ENCODE assay signal across 17 mouse cellular contexts in genomic region chr5:51671190-51671589, GRCm38 (mm10).
"Had no signal": no experiment of that assay in that cellular context is flagged by ENCODE, and none has a peak within 500 bp of the region (broad histone marks: within the 10 kb centered on the region; RNA-seq: fewer than 3 reads in every experiment).

No protein-coding gene starts in this region.

- H3K36me3 ChIP-seq: liver, embryonic 12.5 days; lung, embryonic 15.5 days; midbrain, embryonic 10.5 days; midbrain, embryonic 12.5 days; neural tube, embryonic 12.5 days; stomach, embryonic 15.5 days had no signal

- H3K4me1 ChIP-seq: liver, embryonic 12.5 days; lung, embryonic 15.5 days; midbrain, embryonic 10.5 days; midbrain, embryonic 12.5 days; neural tube, embryonic 12.5 days; stomach, embryonic 15.5 days had no signal

- H3K4me2 ChIP-seq: liver, embryonic 12.5 days; lung, embryonic 15.5 days; midbrain, embryonic 12.5 days; neural tube, embryonic 12.5 days; stomach, embryonic 15.5 days had no signal

- H3K27ac ChIP-seq: liver, embryonic 12.5 days; liver, embryonic 14.5 days; lung, embryonic 15.5 days; midbrain, embryonic 10.5 days; midbrain, embryonic 12.5 days; neural tube, embryonic 12.5 days; stomach, embryonic 15.5 days; stomach, postnatal 0 days had no signal

- ATAC-seq: liver, embryonic 12.5 days had no signal

- H3K27me3 ChIP-seq: liver, embryonic 12.5 days; lung, embryonic 15.5 days; midbrain, embryonic 12.5 days; neural tube, embryonic 12.5 days; stomach, embryonic 15.5 days had no signal

- H3K9ac ChIP-seq: liver, embryonic 12.5 days; liver, embryonic 14.5 days; lung, embryonic 15.5 days; midbrain, embryonic 12.5 days; neural tube, embryonic 12.5 days; stomach, embryonic 15.5 days had no signal

- H3K9me3 ChIP-seq: liver, embryonic 12.5 days; lung, embryonic 15.5 days; midbrain, embryonic 10.5 days; midbrain, embryonic 12.5 days; neural tube, embryonic 12.5 days; stomach, embryonic 15.5 days had no signal

- H3K4me3 ChIP-seq: liver, embryonic 12.5 days; lung, embryonic 15.5 days; midbrain, embryonic 10.5 days; midbrain, embryonic 12.5 days; neural tube, embryonic 12.5 days; stomach, embryonic 15.5 days had no signal

- DNase-seq: lung, adult 2 months; lung, postnatal 10 days; lung, postnatal 4 days; midbrain, embryonic 14.5 days; right cerebral cortex, adult 18-20 months; right cerebral cortex, postnatal 14 days; thymus, adult 2 months; thymus, postnatal 14 days; thymus, postnatal 36 days had no signal
